Mouse (Mus musculus) granulocyte monocyte progenitor cell, adult 5-6 weeks (primary cell): ENCODE data around the gene Pop5. TPM values are rescaled to one million over a fixed set of nuclear protein-coding genes. Genes with fewer than 3 reads are reported as not detected.

Source experiments
- ATAC-seq: replicated peaks from 2 replicates; pipeline ENCODE4 v1.8.0; 2016; ENCODE audit warnings: mild to moderate bottlenecking, moderate TSS enrichment, inconsistent platforms; ENCODE audit not compliant: poor library complexity, severe bottlenecking
- total RNA-seq, 2 experiments: library from RNA; stranded (forward) in 1 of 2; stranded (reverse) in 1 of 2; fragments of 200-712, 200-1000 nt in 1 of 2; fragments of >200 nt in 1 of 2; fragmentation: Nextera tagmentation in 1 of 2; gene quantifications; 2 replicates each; pipeline ENCODE4 v1.2.3; 2014 to 2017

Pop5 gene
- total RNA-seq, 2 experiments from 2014 or later, result 74.0 to 109 TPM

DNA sequence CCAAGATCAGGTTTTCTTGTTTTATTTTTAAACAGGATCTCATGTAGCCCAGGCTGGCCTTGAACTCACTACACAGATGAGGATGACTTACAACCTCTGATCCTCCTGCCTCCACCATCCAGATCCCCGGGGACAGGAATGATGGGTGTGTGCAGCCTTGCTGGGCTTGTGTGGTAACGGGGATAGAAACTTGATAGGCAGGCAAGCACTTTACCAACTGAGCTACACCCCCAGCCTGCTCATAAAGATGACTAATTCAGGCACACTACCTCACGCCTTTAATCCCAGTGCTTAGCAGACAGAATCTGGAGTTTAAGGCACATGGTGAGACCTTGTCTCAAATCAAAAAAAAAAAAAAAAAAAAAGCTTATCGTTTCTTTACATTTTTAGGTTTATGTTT, 22.8 kb upstream of the Pop5 start:
- no peak for ATAC-seq

DNA sequence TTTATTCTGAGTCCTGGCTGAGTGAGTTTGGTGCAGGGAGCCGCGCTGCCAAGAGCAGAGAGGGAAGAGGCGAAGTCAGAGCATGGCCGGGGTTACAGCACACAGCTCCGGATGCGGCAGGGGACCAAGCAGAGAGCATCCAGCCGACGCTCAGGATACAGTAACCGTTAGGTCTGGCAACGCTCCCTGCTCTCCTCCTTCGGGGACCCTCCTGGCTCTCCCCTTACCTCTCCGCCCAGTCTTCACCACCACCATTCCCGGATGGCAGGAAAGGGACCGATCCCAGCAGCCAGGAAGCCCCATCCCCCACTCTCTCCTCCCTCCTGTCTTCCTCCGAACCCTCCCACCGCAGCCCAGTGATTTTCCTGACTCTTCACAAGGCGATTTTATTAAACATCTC, 20.8 kb upstream of the Pop5 start:
- no peak for ATAC-seq

DNA sequence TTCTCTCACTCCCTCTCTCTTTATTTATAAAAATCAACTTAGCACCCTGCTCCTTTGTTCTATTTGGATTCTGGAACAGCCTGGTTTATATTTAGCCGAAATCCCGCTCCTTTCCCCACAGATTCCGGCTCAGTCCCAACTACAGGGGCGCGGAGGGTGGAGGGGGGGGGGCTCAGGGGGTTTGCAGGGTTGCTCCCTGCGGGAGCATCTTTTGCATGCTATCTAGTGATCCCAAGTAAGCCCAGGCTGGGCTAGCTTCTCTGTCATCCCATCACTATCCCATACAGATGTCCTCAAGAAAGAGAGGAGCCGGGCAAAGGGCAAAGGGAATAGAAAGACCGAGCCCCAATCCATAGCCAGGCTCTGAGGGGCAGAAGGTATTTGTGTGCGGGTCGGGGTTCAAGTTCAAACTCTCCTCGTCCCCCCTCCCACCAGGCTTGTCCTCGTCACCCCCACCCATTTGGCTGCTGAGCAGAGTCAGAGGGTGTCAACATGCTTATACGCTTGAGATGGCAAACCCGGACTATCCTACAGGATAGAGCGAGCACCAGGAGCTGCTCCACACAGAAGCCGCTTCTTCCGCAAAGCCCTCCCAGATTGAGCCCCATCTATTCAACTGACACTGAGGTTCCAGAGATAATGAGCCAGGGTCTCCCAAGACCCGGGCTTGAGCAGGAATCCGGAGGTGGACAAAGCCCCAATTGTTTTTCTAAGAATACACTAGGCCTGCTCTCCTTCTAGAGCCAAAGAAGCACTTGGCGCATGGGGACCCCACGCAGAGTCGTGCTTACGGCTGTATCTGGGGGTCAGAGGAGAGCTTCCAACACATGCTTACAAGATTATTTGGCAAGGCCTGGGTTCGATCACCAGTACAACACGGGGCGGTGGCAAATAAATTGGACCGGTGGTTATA, 20.1 kb upstream of the Pop5 start:
- ATAC-seq, result no peak

DNA sequence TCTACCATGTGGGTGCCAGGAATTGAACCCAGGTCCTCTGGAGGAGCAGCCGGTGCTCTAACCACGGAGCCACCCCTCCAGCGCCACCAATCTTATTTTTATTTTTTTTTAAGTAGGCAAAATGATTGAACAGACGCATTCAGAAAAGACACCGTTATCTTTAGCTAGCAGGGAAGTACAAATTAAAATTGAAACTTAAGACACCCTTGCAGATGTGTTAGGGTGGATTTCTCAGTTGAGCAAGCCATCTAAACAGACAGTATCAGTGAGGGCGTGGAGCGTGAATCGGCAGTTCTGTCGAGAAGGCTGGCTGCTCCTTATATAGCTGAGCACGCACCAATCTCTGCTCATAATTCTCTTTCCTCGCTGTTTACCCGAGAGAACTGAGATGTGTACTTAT, 17.6 kb upstream of the Pop5 start:
- no peak for ATAC-seq

DNA sequence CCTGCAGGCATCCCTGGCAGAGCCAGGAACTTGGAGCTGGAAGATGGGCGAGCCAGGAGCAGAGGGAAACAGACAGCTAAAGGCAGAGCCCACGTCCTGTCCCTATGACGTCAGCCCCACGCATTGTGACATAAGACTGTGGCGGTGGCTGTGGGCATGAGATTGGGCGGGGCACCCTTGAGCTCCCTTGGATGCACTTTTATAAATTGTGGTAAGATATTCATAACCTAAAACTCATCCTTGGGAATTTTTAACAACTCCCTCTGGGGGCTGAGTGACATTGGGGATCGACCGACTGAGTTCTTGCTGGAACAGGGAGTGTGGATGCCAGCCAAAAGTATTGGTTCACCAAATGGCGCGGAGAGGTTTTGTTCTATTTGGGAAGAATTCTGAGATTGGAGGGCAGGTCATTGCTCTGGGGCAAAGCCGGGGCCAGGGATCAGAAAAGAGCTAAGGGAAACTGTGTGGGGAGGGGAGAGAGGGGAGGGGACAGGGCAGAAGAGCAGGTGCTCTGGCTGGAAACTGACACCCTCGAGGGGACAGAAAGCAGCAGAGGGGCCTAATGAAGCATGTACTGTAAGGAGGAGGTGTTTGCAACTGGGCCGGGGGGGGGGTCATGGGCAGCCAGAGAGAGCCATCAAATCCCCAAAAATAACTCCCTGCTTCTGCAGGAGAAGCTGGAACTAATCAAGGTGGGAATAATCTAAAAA, 14.6 kb upstream of the Pop5 start:
- peak; percentile 58 for ATAC-seq

DNA sequence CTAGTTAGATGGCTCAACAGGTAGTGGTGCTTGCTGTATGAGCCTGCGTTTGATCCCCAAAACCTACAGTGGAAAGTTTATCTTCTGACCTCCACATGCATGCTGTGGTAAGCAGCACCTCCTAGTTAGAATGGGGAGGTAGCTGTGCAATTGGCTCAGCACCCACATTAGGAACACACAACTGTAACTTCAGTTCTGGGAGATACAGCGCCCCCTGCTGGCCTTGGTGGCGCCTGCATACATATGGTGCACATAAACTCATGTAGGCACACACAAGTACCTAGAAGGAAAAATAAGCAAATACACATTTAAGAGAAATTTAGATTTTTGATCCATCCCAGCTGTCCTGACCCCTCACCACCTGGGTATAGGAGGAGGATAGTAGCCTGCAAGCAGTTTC, 13.2 kb upstream of the Pop5 start:
- no peak for ATAC-seq

DNA sequence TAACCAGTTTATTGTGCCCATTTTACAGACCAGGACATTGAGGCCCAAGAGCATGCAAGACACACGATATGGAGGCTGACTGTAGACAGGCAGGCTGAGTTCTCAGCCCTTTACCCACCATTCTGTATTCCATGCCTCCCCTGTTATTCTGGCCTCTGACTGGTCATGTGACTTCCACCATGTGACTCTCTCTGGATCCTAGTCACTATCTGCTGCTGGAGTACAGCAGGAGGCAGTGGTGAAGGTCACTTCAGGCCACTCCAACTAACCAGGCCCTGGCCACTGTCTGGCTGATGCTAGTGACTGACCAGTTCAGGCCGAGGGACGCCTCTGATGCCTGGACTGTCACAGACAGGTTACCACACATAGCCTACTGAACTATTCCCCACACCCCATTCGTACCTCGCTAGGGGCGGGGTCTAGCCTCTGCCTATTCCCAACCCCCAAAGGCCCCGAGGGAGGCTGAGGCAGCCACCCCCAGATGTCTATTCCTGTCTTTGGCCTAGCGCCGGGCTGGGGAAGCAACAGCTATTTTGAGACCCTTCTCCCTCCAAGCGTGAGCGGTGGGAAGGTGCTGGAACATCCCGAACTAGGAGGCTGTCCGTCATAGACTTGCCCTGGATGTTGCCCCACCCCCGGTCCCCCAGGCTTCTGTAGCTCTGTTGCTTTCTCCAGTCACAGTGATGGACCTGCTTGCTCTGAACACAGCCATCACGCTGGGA, 4.6 kb upstream of the Pop5 start:
- no peak for ATAC-seq

DNA sequence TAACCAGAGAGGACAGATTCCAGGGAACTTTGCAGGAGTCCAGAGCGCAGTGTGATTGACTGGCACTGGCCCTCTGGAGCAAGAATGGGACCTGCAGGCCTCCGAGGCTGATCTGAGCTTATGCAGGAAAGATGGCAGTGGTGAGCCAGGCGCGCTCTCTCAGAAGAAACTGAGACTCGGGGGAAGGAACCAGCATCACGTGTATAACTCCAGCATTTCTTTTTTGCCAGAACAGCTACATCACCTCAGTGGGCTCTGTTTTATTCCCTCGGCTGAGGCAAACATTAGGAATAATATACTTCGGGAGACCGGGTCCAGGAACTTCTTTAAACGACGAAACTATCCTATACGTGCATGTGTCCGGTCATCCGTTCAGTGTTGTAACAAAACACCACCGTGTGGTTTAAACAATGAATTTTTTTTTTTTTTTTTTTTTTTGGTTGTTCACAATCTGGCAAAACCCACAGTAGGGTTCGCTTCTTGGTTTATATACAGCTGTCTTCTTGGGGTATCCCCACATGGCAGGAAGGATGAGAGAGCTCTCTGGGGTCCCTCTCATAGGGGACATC, 4.0 kb upstream of the Pop5 start:
- ATAC-seq, result no peak

DNA sequence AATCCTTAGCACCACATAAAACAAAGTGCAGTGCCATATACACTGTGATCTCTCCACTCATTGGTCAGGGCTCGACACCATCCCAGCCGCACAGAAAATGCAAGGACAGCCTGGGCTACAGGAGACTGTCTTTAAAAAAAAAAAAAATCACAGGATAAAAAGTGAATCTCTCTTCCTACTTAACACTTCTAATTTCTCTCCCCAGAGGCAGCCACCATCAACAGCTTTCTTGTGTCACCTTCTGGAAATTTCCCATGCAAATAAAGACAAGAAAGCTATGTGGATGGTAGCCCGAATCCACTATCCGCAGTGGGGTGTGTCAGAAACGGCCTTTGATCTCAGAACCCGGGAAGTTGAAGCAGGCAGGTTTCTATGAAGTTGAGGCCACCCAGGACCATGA, 3.1 kb upstream of the Pop5 start:
- ATAC-seq, result no peak

DNA sequence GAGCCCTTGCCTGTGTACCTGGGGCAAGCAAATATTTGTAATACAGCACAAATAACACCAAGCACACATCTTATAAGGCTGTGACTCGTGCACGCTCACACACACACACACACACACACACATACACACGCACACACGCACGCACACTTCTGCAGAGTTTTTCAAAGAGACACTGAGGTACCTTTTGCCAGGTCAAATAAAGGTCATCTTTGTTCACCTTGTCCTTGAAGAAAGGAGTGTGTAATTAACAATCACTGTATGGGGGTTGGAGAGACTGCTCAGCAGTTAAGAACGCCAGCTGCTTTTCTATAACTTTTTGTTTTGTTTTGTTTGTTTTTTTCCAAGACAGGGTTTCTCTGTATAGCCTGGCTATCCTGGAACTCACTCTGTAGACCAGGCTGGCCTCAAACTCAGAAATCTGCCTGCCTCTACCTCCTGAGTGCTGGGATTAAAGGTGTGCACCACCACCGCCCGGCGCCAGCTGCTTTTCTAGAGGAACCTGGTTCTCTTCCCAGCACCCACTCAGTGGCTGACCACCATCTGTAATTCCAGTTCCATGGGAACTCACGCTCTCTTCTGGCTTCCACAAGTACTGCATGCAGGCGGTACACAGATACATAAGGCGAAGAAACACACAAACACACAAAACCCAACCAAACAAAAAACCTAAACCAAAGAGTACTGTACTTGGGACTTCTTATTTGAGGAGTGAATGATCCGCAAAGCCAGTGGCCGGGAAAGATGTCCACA, 2.4 kb upstream of the Pop5 start:
- no peak for ATAC-seq

DNA sequence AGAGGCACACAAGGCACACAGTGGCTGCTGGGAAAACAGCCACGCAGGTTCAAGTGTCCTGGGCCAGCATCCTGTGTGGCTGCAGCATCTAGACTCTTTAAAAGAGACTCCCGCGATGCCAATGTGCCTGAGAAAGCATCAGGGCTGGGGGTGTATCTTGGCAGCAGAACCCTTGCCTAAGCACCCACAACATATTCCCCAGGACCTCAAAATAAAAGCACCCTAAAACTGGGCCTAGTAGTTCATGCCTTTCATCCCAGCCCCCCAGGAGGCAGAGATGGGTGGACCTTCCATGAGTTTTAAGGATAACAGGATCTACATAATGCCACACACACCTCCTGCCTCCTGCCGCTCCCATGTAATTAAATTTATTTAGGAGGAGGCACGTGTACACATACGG, 1.1 kb upstream of the Pop5 start:
- no peak for ATAC-seq

DNA sequence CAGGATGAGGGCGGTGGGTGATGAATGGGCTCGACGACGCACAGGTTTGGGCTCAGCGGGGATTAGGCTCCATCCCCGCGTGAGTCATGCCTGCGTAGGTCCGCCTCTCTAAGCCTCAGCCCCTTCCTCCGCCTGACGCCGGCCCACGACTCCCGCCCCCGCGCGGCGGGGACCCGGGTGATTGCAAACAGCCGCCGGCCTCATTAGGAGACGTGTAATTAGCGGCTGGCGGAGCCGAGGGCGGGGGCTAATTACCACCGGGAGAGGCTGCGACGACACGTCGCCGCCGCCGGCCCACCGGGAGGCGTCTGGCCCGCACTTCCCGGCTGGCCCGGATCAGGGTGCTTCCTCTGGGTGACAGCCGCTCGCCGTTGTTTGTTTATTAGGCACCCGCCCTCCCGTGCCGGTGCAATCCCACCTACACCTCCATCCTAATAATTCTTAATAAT, 289 bp upstream of the Pop5 start:
- peak; percentile 54 for ATAC-seq

DNA sequence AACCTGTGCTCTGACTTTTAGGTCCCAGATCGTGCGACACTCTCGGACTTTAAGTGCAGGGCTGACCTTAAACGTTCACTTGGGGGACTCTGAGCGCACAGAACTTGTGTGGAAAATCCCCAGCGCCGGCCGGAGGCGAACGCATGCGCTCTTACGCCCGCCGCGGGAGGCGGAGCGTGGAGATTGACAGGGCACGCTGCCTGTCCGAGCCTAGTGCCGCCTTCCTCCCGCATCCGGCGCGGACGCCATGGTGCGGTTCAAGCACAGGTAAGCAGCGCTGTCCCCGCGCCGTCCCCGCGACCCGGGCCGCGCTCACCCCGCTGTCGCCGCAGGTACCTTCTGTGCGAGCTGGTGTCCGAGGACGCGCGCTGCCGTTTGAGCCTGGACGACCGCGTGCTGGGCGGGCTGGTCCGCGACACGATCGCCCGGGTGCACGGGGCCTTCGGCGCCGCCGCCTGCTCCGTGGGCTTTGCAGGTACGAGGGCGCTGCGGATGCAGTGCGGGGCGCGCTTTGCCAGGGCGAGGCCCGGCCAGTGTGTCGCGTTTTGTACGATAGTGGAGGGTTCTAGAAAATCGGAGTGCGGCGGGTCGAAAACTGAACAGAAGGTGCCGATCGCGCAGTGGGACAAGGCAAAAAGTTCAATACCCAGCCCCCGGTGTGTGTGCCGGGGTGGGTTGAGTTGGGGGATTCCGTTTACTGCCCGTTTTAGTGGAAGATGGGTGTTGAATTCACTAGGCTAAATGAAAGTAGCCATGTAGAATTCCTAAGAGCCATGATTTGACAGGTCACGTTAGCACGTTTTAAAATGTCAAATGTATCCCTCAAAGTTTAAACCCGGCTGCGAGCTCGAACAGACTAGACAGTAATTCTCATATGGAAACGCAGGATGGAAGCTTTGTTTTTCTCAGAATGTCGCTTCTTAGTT, 2.4 kb downstream of the Pop5 start:
- ATAC-seq, result peak; percentile 75

DNA sequence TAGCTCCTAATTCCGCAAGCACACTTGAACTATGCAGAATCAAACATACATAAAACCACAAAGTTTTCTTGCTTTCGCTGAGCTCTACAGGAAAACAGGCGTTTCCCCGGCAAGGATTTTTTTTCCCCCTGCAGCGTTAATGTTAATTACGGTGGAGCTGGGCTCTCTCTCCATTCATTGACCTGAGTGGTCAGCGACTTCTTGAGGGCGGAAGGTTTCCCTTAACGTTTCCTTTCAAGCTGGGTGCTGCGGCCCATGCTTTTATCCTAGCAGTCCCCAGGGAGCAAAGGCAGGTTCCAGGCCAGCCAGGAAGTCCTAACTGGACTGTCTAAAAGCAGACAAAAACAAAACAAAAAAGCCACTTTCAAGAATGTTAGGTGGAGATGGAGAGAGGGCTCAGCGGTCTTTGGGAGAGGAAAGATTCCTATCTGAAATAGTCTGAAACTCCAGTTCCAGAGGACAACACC, 3.1 kb downstream of the Pop5 start:
- no peak for ATAC-seq

DNA sequence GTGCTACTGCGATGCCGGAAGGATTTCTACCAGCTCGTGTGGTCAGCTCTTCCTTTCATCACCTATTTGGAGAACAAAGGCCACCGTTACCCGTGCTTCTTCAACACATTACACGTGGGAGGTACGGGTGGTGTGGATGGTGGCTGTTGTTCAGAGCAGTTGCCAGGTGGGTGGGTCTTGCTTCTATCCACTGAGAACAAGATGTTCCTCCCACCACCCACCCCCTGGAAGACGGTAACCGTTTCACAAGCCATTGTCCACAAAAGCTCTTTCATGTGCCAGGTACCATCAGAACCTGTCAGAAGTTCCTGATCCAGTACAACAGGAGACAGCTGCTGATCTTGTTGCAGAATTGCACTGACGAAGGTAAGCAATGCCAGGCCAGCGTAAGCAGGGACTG, 4.6 kb downstream of the Pop5 start:
- no peak for ATAC-seq

DNA sequence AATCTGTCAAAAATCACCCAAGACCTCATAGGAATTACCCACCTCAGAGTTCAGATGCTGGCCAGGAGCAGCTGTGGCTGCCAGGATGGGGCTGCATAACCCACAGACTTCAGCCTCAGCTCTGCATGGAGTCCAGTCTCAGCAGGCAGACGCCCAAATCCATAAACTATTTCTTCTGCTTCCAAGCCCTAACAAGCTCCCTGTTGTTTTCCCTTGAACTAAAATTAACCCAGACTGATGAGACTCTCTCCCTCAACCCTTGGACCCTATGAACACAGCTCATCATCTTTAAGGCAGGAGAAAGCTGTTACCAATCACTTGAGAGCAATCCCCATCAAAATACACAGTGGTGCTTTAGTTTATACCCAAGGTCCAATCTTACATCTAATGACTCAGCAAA, 19.8 kb downstream of the Pop5 start:
- no peak for ATAC-seq

DNA sequence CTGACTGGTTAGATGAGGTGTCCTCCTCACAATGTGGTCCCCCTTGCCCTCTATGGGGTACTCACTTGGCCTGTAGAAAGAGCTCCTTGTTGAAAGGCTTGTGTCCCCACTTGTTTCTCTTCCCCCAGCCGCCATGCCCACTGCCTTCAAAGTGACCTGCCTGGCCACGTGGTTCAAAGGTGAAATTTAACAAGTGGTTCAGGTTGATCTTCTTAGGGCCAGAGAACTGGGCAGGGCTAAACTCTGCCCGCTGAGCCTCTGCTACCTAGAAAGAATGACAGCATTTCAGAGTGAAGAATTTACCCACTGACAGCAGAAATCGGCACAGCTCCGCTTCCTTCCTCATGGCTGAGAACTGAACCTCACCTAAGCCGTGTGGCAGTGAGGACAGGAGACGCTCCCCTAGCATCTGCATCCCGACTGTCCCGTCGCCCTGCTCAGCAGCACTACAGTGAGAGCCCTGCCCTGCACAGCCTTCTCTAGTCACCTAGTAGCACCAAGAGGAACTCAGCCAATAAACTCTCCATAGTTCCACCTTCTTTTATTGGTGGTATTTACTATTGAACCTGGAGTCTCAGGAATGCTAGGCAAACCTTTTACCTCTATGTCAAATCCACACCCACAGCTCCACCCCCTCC, 21.4 kb downstream of the Pop5 start:
- no peak for ATAC-seq

DNA sequence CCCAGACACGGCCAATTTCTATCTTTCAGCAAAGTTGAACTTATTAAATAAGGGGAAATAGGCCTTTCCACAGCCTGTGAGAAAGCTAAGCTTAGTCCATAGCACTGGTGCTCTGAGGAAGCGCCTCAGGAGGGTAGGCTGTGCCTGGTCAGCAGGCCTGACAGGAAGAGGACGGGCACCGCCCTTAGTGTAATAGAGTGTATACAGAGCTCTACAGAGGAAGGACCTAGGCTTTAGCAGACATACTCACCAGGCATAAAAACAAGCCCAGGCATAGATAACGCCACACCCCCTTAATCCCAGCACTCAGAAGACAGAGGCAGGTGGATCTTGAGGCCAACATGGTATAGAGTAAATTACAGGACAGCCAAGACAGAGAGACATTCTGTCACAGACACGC, 24.7 kb downstream of the Pop5 start:
- no peak for ATAC-seq
